Mouse (Mus musculus) midbrain, embryonic 16.5 days (tissue): ENCODE measurements at regions not wholly inside any gene's neighbourhood (a gene's known extent, or its start where the extent isn't known, plus 50 kb on each side); places are given as distances from the start of the nearest gene placed in this dataset.
A peak's percentile ranks its signal among the peaks of the same experiment; 100 is the strongest.

Experiments used
- ATAC-seq: fragments of 200-750 bp; cut with Nextera tagmentation; 2 replicates; pipeline ENCODE4 v1.8.0; 2017; ENCODE audit warnings: moderate TSS enrichment
- H3K27ac ChIP-seq: fragments of 300-500 bp; sonication (generic); 2 replicates; pipeline ENCODE4 v1.5.1; 2014; ENCODE audit warnings: mild to moderate bottlenecking, low read length, mixed read lengths
- H3K27me3 ChIP-seq: fragments of 300-500 bp; sonication (generic); 2 replicates; pipeline ENCODE4 v1.6.1; 2014; ENCODE audit warnings: low read depth, low read length, mixed read lengths; ENCODE audit not compliant: control insufficient read depth, insufficient read depth
- H3K36me3 ChIP-seq: fragments of 300-500 bp; sonication (generic); 2 replicates; pipeline ENCODE4 v1.6.1; 2014; ENCODE audit warnings: mild to moderate bottlenecking, low read length, moderate library complexity, mixed read lengths; ENCODE audit not compliant: control insufficient read depth, insufficient read depth
- H3K4me1 ChIP-seq: fragments of 300-500 bp; sonication (generic); 2 replicates; pipeline ENCODE4 v1.6.1; 2014; ENCODE audit warnings: mild to moderate bottlenecking, low read length, mixed read lengths; ENCODE audit not compliant: control insufficient read depth, insufficient read depth
- H3K4me2 ChIP-seq: fragments of 300-500 bp; sonication (generic); 2 replicates; pipeline ENCODE4 v1.6.1; 2014; ENCODE audit warnings: mild to moderate bottlenecking, low read length, mixed read lengths
- H3K4me3 ChIP-seq: fragments of 300-500 bp; sonication (generic); 2 replicates; pipeline ENCODE4 v1.5.1; 2014; ENCODE audit warnings: low read depth, mild to moderate bottlenecking, low read length, moderate library complexity, mixed read lengths
- H3K9ac ChIP-seq: fragments of 300-500 bp; sonication (generic); 2 replicates; pipeline ENCODE4 v1.6.1; 2014; ENCODE audit warnings: low read depth, low read length, mixed read lengths
- H3K9me3 ChIP-seq: fragments of 300-500 bp; sonication (generic); replicated peaks from 2 replicates; pipeline ENCODE4 v1.6.1; 2014; ENCODE audit warnings: mild to moderate bottlenecking, low read length, mixed read lengths; ENCODE audit not compliant: control insufficient read depth, poor library complexity, severe bottlenecking
- WGBS: fragments of 180-500 bp; shearing (Covaris S2); extraction: QIAGEN DNeasy Blood & Tissue Kit; methylation state at CpG from one replicate; pipeline ENCODE4 v1.1.7; 2014; 5-methylcytosine and 5-hydroxymethylcytosine counted together

GRCm38 (mm10) chr16:78490245-78490644, 86.3 kb downstream of the D16Ertd472e start:
- no peak for ATAC-seq
- Histone ChIP-seq H3K36me3 (no peaks in the 10 kb centered on the region), H3K27ac (no peak overlapping the region), H3K9me3 (no peaks in the 10 kb centered on the region), H3K4me2 (peak overlapping the region; percentile 44), H3K4me1 (peaks cover 7% of the 10 kb centered on the region), H3K27me3 (no peaks in the 10 kb centered on the region), H3K9ac (no peak overlapping the region), H3K4me3 (no peak overlapping the region)
- WGBS: 7% methylated on average over 12 of the region's 12 CpGs

GRCm38 (mm10) chr16:78489604-78490003, 86.9 kb downstream of the D16Ertd472e start:
- Histone ChIP-seq H3K27me3 (no peaks in the 10 kb centered on the region), H3K9ac (no peak overlapping the region), H3K36me3 (no peaks in the 10 kb centered on the region), H3K4me2 (no peak overlapping the region), H3K27ac (no peak overlapping the region), H3K4me3 (no peak overlapping the region), H3K9me3 (no peaks in the 10 kb centered on the region), H3K4me1 (peaks cover 7% of the 10 kb centered on the region)
- WGBS: 49% methylated on average over 4 of the region's 4 CpGs
- no peak for ATAC-seq

GRCm38 (mm10) chr16:78486531-78486930, 90.0 kb downstream of the D16Ertd472e start:
- no peaks in the 10 kb centered on the region for H3K9me3 ChIP-seq
- no peak overlapping the region for H3K9ac ChIP-seq
- H3K4me3 ChIP-seq: no peak overlapping the region
- H3K27me3 ChIP-seq: no peaks in the 10 kb centered on the region
- no peak for ATAC-seq
- peaks cover 7% of the 10 kb centered on the region for H3K4me1 ChIP-seq
- WGBS: 90% methylated on average over 6 of the region's 6 CpGs
- no peaks in the 10 kb centered on the region for H3K36me3 ChIP-seq
- no peak overlapping the region for H3K4me2 ChIP-seq
- no peak overlapping the region for H3K27ac ChIP-seq

- Histone ChIP-seq H3K27me3 (no peaks in the 10 kb centered on the region), H3K36me3 (no peaks in the 10 kb centered on the region), H3K9ac (no peak overlapping the region), H3K9me3 (no peaks in the 10 kb centered on the region), H3K4me3 (no peak overlapping the region), H3K27ac (no peak overlapping the region), H3K4me1 (no peaks in the 10 kb centered on the region), H3K4me2 (no peak overlapping the region)
- no peak for ATAC-seq
- 84% methylated on average over 4 of the region's 4 CpGs for WGBS
These were observed 92.2 kb downstream of the D16Ertd472e start for GRCm38 (mm10) chr16:78484319-78484718.

DNA sequence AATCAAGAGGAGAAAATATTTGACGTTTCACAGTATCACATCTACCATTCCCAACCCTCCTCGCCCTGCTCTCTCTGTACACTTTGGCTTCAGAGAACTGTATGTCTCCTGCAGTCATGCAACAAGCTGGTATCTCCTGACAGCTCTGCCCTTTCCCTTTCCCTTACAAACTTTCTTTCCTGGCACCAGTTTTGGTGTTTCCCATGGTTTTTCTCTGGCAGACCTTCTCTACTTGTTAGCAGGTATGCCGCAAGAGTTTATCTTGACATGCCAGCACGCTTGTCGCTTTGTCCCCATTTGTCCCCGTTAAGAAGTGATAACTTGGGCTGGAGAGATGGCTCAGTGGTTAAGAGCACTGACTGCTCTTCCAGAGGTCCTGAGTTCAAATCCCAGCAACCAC, 94.9 kb downstream of the D16Ertd472e start:
- WGBS: 91% methylated on average over 6 of the region's 6 CpGs
- H3K9ac ChIP-seq: no peak overlapping the region
- no peaks in the 10 kb centered on the region for H3K27me3 ChIP-seq
- no peak overlapping the region for H3K4me3 ChIP-seq
- no peak overlapping the region for H3K4me2 ChIP-seq
- H3K9me3 ChIP-seq: no peaks in the 10 kb centered on the region
- H3K4me1 ChIP-seq: no peaks in the 10 kb centered on the region
- H3K36me3 ChIP-seq: no peaks in the 10 kb centered on the region
- no peak overlapping the region for H3K27ac ChIP-seq
- ATAC-seq: no peak

- Histone ChIP-seq H3K36me3 (no peaks in the 10 kb centered on the region), H3K4me1 (no peaks in the 10 kb centered on the region), H3K4me2 (no peak overlapping the region), H3K4me3 (no peak overlapping the region), H3K9me3 (no peaks in the 10 kb centered on the region), H3K27me3 (no peaks in the 10 kb centered on the region), H3K9ac (no peak overlapping the region), H3K27ac (no peak overlapping the region)
- WGBS: 76% methylated on average over 5 of the region's 5 CpGs
- no peak for ATAC-seq
These were observed 95.4 kb downstream of the D16Ertd472e start for GRCm38 (mm10) chr16:78481065-78481464.

- WGBS: 94% methylated on average over 10 of the region's 10 CpGs
- no peak overlapping the region for H3K4me3 ChIP-seq
- no peak overlapping the region for H3K27ac ChIP-seq
- no peak overlapping the region for H3K9ac ChIP-seq
- no peaks in the 10 kb centered on the region for H3K27me3 ChIP-seq
- no peaks in the 10 kb centered on the region for H3K4me1 ChIP-seq
- H3K4me2 ChIP-seq: no peak overlapping the region
- H3K9me3 ChIP-seq: no peaks in the 10 kb centered on the region
- no peaks in the 10 kb centered on the region for H3K36me3 ChIP-seq
- ATAC-seq: no peak
These were observed 96.2 kb downstream of the D16Ertd472e start for GRCm38 (mm10) chr16:78480261-78480660.

GRCm38 (mm10) chr16:78473456-78473855, 96.5 kb upstream of the Btg3 start:
- H3K36me3 ChIP-seq: no peaks in the 10 kb centered on the region
- no peak overlapping the region for H3K4me3 ChIP-seq
- no peaks in the 10 kb centered on the region for H3K4me1 ChIP-seq
- no peak overlapping the region for H3K9ac ChIP-seq
- no peaks in the 10 kb centered on the region for H3K27me3 ChIP-seq
- no peak overlapping the region for H3K4me2 ChIP-seq
- no peaks in the 10 kb centered on the region for H3K9me3 ChIP-seq
- H3K27ac ChIP-seq: no peak overlapping the region
- WGBS: 91% methylated on average over 7 of the region's 7 CpGs
- ATAC-seq: no peak

DNA sequence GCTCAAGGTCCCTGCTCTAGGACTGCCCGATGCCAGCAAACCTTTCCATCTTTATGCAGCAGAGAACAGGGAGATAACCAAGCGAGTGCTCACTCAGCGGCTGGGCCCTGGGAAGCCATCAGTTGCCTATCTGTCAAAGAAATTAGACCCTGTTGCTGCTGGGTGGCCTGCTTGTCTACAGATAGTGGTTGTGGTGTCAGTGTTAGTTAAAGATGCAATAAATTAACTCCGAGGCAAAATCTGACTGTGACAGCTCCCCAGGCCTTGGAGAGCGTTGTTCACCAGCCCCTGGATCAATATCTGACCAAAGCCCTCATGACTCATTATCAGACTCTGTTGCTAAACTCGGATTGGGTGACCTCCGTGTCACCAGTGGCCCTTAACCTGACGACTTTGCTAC, 83.0 kb upstream of the Btg3 start:
- Histone ChIP-seq H3K27ac (no peak overlapping the region), H3K36me3 (no peaks in the 10 kb centered on the region), H3K9ac (no peak overlapping the region), H3K9me3 (no peaks in the 10 kb centered on the region), H3K4me2 (no peak overlapping the region), H3K4me3 (no peak overlapping the region), H3K4me1 (no peaks in the 10 kb centered on the region), H3K27me3 (no peaks in the 10 kb centered on the region)
- no peak for ATAC-seq
- WGBS: 84% methylated on average over 8 of the region's 8 CpGs

DNA sequence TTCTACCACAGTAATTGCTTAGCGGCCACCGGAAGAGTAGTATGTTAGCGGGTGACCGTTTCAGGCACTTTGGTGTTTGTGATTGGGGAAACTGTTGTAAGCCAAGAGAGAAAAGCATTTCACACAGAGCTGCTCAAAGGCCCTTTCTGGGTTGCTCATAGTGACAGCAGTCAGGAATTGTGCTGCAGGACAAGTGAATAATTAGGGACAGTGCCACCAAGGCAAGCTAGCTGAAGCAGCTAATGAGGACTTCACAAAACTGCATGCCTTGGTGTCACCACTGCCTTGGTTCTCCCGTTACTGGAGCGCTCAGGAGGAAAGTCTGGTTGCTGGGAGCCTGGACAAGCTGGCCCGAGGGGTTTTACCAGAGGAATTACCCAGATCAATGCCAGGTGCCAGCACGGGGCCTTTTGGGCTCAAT, 80.7 kb upstream of the Btg3 start:
- no peak overlapping the region for H3K9ac ChIP-seq
- no peaks in the 10 kb centered on the region for H3K36me3 ChIP-seq
- WGBS: 56% methylated on average over 8 of the region's 8 CpGs
- no peaks in the 10 kb centered on the region for H3K4me1 ChIP-seq
- H3K27me3 ChIP-seq: no peaks in the 10 kb centered on the region
- no peak overlapping the region for H3K4me2 ChIP-seq
- no peak overlapping the region for H3K27ac ChIP-seq
- peak; percentile 82 for ATAC-seq
- H3K4me3 ChIP-seq: no peak overlapping the region
- no peaks in the 10 kb centered on the region for H3K9me3 ChIP-seq
